Mouse (Mus musculus) left cerebral cortex, postnatal 10 days (tissue): ENCODE results near the gene Chd1. TPM values are rescaled to one million over a fixed set of nuclear protein-coding genes. Genes with fewer than 3 reads are reported as not detected.

Experiments
- DNase-seq, 2 experiments: peaks; one replicate each; pipeline ENCODE4 v3.0.0; 2021 to 2022; ENCODE audit warnings: low spot score in 2 of 2, mixed read lengths in 1 of 2; ENCODE audit errors: extremely low spot score in 1 of 2
- intact Hi-C: fragments of 180-260 bp; cut with DNase I; formaldehyde crosslinking; loops from one replicate; pipeline ENCODE4 v1.15.1; 2025
- total RNA-seq, 2 experiments: library from RNA; stranded (reverse); gene quantifications; 2 replicates each; pipeline ENCODE4 v1.2.3; 2021

Chd1 gene
- total RNA-seq, 2 experiments from 2014 or later = 18.8 to 23.3 TPM

DNA sequence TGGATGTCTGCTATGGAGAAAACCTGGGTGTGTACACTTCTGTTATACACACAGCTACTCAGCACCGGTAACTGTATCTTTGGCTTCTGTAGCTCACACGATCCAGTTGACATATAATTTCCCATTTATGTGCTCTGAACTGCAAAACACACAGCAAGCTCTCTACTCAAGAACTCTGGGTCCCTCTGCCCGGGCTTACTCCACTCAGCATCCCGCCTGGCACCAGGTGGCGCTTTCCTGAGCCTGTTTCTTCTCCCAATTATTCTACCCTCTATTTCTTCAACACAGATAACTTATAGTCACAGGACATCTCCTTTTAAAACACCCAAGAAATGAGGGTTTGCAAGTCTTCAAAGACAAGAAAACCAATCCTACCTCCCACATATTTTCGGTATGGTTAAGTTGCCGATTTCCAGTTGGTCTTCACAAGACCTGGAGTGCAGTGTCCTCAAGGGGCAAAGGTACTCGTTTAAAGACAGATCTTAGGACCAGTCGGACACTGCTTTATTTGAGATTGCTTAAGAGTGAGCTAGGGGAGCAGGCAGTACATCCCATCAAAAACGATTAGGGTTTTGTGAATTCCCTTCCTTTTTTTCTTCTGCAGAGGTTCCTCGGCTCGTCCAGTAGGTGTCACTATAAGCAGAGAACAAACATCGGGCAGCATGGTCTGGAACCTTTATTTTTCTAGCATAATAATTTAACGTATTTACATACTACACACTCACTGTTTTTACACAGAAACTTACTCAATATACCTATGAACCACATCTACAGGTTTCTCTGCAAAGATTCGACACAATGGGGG is 99.4 kb downstream of the Chd1 start:
- DNase-seq = peak in 1 of 2 experiments; percentile 33

DNA sequence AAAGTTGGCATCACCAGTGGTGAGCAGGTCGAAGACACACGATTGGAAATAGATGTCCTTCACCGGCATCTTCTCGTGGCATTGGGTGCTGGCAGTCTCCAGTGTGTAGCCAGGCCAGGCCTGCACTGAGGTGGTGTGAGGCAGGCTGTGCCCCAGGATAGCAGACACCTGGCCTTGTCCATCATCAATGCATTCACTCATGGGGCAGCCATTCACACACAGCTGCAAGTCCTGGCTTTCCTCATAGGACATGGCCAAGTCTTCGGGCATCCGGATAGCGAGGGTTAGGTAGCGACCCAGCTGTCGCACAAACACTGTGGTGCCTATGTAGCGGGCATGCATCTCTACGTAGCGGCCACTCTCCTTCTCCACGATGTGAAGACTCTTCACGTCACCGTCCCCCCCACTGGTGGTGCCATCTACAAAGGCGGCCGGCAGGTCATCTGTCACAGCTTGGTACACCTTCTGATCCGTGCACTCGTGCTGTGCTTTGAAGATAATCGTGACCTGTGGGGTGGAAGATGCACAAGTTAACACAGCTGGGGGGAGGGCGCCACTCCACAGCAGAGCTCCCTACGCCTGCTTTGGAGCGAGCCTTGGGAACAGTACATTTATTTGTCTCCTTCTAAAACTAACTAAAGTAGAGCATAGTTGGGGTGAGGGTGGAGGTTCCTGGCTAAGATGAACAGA is 102.7 kb downstream of the Chd1 start:
- DNase-seq = peak in 1 of 2 experiments; percentile 29
- intact Hi-C loops = no loop called here

More for the DNA sequence above, 99.4 kb downstream of the Chd1 start:
- intact Hi-C loops = loop anchor here (5.0 kb wide), 1 partner anchor 1113 kb away; no protein-coding TSS in a partner anchor

DNA sequence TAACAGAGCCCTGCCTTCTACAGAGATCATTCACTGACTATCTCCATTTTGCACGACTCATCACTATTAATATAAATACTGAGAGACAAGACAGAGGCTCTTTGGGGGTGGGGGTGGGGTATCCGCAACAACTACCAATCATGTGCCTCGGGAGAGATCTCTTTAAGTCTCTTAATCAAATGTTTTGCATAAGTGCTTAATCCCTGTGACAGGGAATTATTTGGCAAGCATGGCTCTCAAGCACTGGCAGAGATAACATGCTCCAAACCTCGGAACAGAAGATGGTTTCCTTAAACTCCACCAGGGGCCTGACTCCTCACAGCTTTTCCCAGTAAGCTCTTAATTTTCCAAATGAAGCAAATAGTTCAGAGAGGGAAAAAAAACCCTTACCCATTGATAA is 103.2 kb downstream of the Chd1 start:
- DNase-seq = no peak
- intact Hi-C loops = no loop called here

DNA sequence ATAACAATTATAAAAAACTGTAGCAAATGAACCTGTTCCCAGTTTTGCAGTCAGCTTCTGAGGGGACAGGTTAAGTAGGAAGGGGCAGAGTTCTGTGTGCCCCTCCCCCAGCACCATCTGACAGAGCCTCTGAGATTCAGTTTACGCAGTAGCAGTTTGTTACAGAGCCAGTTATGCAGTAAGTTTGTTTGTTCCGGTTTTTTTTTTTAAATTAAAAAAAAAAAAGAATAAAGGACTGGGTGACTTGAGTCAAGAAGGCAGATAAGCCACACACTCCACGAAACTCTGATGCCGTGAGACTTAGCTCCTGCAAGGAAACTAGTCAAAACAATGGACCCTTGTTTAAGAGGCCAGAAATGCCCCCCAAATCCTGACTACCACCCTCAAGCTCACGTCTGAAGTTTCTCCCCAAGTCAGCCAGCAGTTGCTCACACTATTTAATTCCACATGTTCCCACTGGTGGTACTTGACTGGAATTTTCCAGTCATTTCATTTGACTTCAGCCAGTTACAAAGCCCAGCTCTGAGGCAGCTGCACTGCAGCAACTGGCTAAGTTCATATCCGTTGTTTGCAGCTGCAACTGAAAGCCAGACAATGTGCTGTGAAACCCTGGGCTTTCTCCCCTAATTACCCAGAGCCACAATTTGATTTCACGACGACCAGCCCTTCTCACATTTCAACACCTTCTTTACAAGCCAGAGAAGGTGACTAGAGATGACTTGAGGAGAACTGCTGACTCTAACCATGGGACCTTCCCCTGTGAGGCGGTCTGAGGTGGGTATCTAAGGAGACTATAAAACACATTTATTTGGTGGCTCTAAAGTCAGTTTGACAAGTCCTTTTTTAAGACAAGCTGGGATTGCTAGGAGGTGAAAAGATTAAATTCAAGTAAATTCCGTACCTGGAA is 104.0 kb downstream of the Chd1 start:
- intact Hi-C loops = no loop called here
- DNase-seq = no peak

DNA sequence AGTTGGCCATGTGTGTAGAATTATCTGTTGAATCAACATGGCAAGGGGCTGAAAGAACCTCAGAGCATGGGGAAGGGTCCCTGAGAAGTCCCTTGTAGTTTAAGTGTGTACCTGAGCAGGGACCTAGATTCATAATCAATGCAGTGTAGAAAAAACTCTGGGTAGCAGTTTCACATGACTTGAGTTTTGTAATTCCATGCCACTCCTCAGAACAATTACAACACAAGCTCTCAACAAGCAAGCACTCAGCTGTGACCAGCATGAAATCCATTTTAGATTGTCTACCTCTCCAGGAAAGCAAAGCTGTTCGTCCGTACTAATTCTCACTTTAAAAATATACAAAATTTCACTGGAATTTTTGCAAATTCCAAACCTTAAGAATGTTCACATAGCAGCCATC is 105.2 kb downstream of the Chd1 start:
- intact Hi-C loops = no loop called here
- DNase-seq = no peak

DNA sequence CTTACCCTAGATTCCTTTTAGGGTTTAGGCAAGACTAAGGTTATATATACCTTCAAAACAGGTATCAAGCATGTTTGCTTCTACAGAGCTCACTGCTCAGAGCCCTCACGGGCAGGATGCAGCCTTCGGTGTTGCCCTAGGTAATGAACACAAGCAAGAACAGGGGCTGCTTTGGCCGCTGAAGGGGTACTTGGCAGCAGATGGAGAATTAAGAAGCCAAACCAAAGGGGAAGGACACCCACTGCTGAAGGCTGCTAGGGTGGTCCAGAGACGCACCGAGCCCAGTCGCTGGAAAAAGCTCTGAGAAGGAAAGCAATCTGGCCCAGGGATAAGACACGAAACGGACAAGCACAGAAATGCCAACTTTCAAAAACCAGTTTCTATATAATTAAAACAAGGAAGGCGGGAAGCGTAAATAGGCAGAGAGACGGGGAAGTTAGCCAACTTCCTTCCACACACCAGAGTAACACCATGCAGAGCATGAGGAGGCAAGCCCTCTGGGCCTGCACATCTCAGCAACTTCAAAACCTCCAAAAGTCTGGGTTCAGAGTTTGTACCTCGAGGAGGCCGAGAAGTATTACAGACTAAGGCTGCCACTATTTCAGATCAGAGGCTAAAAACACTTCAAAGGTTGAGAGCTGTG is 107.5 kb downstream of the Chd1 start:
- intact Hi-C loops = no loop called here
- no peak for DNase-seq

GRCm38 (mm10) chr17:15813658-15814212 is 109.0 kb downstream of the Chd1 start:
- intact Hi-C loops = no loop called here

GRCm38 (mm10) chr17:15815312-15816018 is 110.7 kb downstream of the Chd1 start:
- intact Hi-C loops = no loop called here
- DNase-seq = no peak

More at GRCm38 (mm10) chr17:15813658-15814212, 109.0 kb downstream of the Chd1 start:
- DNase-seq = no peak

DNA sequence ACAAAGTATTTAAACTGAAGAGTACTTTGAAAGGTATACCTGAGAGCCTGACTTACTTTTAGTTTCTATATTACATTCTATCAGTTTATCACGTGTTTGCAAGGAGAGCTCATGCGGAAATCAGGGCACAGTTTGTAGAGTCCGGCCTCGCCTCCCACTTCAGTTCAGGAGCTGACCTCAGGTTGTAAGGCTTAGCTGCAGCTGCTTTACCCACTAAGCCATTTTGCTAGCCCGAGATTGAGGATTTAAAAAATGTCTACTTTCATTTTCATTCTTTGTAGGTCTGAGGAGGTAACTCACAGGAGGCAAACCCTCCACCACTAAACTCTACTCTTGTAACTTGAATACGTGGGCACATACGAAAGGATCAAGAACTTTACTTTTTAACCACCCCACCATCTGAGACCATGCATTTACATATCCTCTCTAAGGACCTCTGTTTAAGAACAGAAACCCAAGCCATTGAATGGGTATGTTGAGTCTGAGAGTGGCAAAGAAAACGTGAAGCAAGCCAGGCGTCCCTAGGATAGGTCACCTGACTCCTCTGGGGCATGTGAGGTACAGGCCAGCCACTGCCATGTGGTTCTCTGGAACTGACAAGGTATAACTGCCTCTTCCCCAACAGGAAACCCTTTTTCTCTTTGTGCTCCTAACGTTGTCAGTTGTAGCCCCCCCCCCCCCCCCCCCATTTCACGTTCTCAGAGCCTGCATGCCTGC is 111.8 kb downstream of the Chd1 start:
- intact Hi-C loops = no loop called here

DNA sequence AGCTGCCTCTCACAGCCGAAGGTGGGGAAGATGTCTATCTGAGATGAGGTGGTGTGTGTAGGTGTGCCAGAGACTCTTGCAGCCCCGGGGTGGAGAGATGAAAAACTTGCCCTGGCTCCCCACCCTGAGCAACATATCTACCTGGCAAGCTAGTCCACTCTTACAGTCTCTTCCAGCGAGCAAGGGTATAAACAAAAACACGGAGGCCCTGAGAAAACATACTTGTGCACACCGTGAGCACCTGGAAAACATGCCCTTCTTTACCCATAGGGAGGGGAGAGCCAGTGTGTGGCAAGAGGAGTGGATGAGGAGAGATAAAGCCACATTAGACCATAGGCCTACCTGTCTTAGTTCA is 112.3 kb downstream of the Chd1 start:
- DNase-seq = no peak
- intact Hi-C loops = no loop called here

More for the DNA sequence above, 111.8 kb downstream of the Chd1 start:
- DNase-seq = no peak

DNA sequence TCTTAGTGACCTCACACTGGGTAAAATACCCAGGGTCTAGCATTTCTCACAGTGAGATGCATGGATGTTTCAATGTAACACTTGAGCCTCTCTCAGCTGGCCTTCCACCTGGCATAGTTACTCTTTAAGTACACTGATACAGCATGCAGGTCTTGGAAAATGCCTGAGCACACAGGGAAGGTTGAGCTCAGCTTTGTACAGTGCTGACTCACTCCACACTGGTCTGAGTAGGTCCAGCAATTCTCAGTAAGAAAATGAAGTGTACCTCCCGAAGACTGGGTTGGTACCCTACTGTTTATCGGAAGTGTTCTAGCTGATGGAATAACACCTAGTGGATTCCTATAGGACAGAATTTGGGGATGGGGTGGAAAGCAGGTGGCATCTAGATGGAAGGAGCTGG is 112.9 kb downstream of the Chd1 start:
- intact Hi-C loops = no loop called here
- no peak for DNase-seq

DNA sequence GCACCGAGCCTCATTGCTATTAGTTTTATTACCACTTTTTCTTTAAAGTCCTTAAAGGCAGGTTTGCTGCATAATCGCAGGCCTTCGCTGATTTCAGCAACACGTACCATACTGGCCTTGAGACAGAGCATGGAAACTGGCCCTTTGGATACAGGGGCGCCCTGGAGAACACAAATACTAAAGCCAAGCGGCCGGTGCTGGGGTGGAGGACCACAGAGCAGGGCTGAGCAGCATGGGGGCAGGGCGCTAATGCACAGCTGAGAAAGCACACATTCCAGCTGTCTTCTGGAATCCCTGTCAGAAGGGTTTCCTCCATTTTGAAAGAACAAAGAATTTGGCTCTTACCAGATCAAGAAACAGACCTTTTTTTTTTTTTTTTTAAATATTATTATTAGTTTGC is 113.6 kb downstream of the Chd1 start:
- intact Hi-C loops = no loop called here
- DNase-seq = peak in 1 of 2 experiments; percentile 38

GRCm38 (mm10) chr17:15820146-15820545 is 115.4 kb downstream of the Chd1 start:
- intact Hi-C loops = no loop called here
- DNase-seq = no peak

GRCm38 (mm10) chr17:15820761-15821160 is 116.0 kb downstream of the Chd1 start:
- no peak for DNase-seq
- intact Hi-C loops = no loop called here

GRCm38 (mm10) chr17:15821706-15822105 is 116.9 kb downstream of the Chd1 start:
- no peak for DNase-seq
- intact Hi-C loops = no loop called here
